Mouse (Mus musculus): ENCODE measurements around the gene E2f6. TPM values are rescaled to one million over a fixed set of nuclear protein-coding genes. Genes with fewer than 3 reads are reported as not detected.

The E2f6 gene
- 71.8 and 73.9 TPM in 2 replicates for polyA plus RNA-seq (2014; fragmentation: Nextera tagmentation; extraction: Ambion mirVana)

GRCm38 (mm10) chr12:16810525-16811431, at the start of gene E2f6:
E2f6 (plus strand) TSS chr12:16810963.
- Histone ChIP-seq H3K27me3 (ENCODE audit: control insufficient read depth, insufficient read depth, low read length) (peaks cover 4% of the 10 kb centered on the region; the same call in 1 of the 2 replicates), H3K4me3 (ENCODE audit: low read depth, low read length) (peak within 1 kb of the TSS; percentile 82), H3K4me1 (ENCODE audit: control insufficient read depth, insufficient read depth, low read length) (peaks cover 5% of the 10 kb centered on the region; the same call in 1 of the 2 replicates), H3K36me3 (ENCODE audit: control insufficient read depth, insufficient read depth, low read length) (no peaks in the 10 kb centered on the region), H3K9ac (ENCODE audit: low read length) (peak within 1 kb of the TSS; percentile 89), H3K9me3 (ENCODE audit: control insufficient read depth, low read length) (no peaks in the 10 kb centered on the region), H3K4me2 (ENCODE audit: low read depth) (peak within 1 kb of the TSS; percentile 73), H3K27ac (ENCODE audit: low read depth, low read length) (peak within 1 kb of the TSS; percentile 63)
- DNase-seq (ENCODE audit: low spot score) (peak; percentile 89), ATAC-seq (ENCODE audit: insufficient read depth, low FRiP score, low TSS enrichment) (peak; percentile 86)
- 7% methylated on average over 71 of the region's 81 CpGs for WGBS

DNA sequence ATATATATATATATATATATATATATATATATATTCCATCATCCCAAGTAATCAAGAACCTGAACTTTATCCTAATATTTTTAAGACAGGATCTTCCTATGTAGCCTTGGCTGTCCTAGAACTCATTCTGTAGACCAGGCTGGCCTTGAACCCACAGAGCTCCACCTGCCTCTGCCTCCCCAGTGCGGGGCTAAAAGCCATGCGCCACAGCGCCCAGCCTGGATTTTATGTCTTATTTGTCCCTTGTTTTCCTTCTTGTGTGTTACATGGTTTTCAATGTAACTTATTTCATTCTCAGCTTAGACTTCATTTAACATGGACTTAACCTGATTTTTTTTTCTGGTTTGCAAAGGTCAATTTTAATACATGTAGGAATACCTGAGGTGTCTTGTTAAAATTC, 49.3 kb upstream of the E2f6 start:
- H3K36me3 ChIP-seq (ENCODE audit: control insufficient read depth, insufficient read depth, low read length) = peaks cover 2% of the 10 kb centered on the region; the same call in 1 of the 2 replicates
- H3K4me1 ChIP-seq (ENCODE audit: control insufficient read depth, insufficient read depth, low read length) = no peaks in the 10 kb centered on the region
- H3K4me3 ChIP-seq (ENCODE audit: low read depth, low read length) = no peak overlapping the region
- no peaks in the 10 kb centered on the region for H3K27me3 ChIP-seq (ENCODE audit: control insufficient read depth, insufficient read depth, low read length)
- WGBS = 98% methylated on average over 3 of the region's 3 CpGs
- H3K9me3 ChIP-seq (ENCODE audit: control insufficient read depth, low read length) = no peaks in the 10 kb centered on the region
- no peak overlapping the region for H3K27ac ChIP-seq (ENCODE audit: low read depth, low read length)
- H3K9ac ChIP-seq (ENCODE audit: low read length) = no peak overlapping the region
- ATAC-seq (ENCODE audit: insufficient read depth, low FRiP score, low TSS enrichment) = no peak
- H3K4me2 ChIP-seq (ENCODE audit: low read depth) = no peak overlapping the region
- no peak for DNase-seq (ENCODE audit: low spot score)

DNA sequence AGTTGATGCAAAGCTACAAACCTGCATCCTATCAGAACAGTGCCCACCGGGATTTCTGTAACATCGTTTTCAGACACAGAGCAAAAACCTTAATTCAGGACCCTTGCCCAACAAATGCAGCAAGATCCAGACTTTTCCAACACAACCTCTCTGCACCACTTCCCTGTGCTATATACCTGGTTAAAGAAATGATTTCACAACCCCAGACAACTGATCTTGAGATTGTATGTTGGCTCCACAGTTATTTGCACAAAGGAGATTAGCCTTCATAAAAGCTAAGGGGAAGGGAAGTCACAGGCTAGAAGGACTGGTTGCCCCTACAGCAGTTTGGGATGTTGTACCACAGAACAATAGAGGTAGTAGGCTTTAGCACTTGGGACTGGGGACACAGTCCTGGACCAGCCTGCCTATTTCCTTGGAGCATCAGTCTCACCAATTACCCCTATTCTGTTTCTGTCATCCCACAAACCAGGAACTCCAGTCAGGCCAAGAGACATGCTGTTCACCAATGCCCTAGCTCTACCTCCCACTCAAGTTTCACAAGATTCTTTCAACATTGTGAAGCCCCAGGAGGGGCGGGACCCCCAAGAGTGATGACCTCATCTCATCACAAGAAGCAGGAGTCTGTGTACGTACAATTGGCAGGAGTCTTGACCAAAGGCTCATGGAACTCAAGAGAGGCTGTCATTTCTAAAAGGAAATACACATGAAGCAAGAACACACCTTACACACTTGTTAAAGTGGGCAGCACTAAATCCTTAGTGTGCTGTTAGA, 46.9 kb upstream of the E2f6 start:
- no peaks in the 10 kb centered on the region for H3K36me3 ChIP-seq (ENCODE audit: control insufficient read depth, insufficient read depth, low read length)
- no peak overlapping the region for H3K27ac ChIP-seq (ENCODE audit: low read depth, low read length)
- H3K4me2 ChIP-seq (ENCODE audit: low read depth) = no peak overlapping the region
- H3K27me3 ChIP-seq (ENCODE audit: control insufficient read depth, insufficient read depth, low read length) = no peaks in the 10 kb centered on the region
- no peaks in the 10 kb centered on the region for H3K4me1 ChIP-seq (ENCODE audit: control insufficient read depth, insufficient read depth, low read length)
- H3K4me3 ChIP-seq (ENCODE audit: low read depth, low read length) = no peak overlapping the region
- H3K9me3 ChIP-seq (ENCODE audit: control insufficient read depth, low read length) = no peaks in the 10 kb centered on the region
- DNase-seq (ENCODE audit: low spot score) (no peak), ATAC-seq (ENCODE audit: insufficient read depth, low FRiP score, low TSS enrichment) (no peak)
- WGBS = 80% methylated on average over 4 of the region's 4 CpGs
- no peak overlapping the region; the same call in 1 of the 2 replicates for H3K9ac ChIP-seq (ENCODE audit: low read length)

GRCm38 (mm10) chr12:16764776-16765445, 45.9 kb upstream of the E2f6 start:
- no peaks in the 10 kb centered on the region for H3K4me1 ChIP-seq (ENCODE audit: control insufficient read depth, insufficient read depth, low read length)
- H3K27me3 ChIP-seq (ENCODE audit: control insufficient read depth, insufficient read depth, low read length) = no peaks in the 10 kb centered on the region
- no peak overlapping the region for H3K4me2 ChIP-seq (ENCODE audit: low read depth)
- H3K36me3 ChIP-seq (ENCODE audit: control insufficient read depth, insufficient read depth, low read length) = no peaks in the 10 kb centered on the region
- WGBS = 85% methylated on average over 12 of the region's 12 CpGs
- H3K4me3 ChIP-seq (ENCODE audit: low read depth, low read length) = no peak overlapping the region
- H3K9me3 ChIP-seq (ENCODE audit: control insufficient read depth, low read length) = no peaks in the 10 kb centered on the region
- DNase-seq (ENCODE audit: low spot score) = no peak
- no peak overlapping the region for H3K27ac ChIP-seq (ENCODE audit: low read depth, low read length)
- no peak for ATAC-seq (ENCODE audit: insufficient read depth, low FRiP score, low TSS enrichment)
- H3K9ac ChIP-seq (ENCODE audit: low read length) = no peak overlapping the region

- no peaks in the 10 kb centered on the region for H3K27me3 ChIP-seq (ENCODE audit: control insufficient read depth, insufficient read depth, low read length)
- 37% methylated on average over 3 of the region's 3 CpGs for WGBS
- no peak overlapping the region for H3K9ac ChIP-seq (ENCODE audit: low read length)
- H3K4me3 ChIP-seq (ENCODE audit: low read depth, low read length) = no peak overlapping the region
- H3K27ac ChIP-seq (ENCODE audit: low read depth, low read length) = no peak overlapping the region
- DNase-seq (ENCODE audit: low spot score) (no peak), ATAC-seq (ENCODE audit: insufficient read depth, low FRiP score, low TSS enrichment) (no peak)
- no peak overlapping the region for H3K4me2 ChIP-seq (ENCODE audit: low read depth)
- no peaks in the 10 kb centered on the region for H3K9me3 ChIP-seq (ENCODE audit: control insufficient read depth, low read length)
- no peaks in the 10 kb centered on the region for H3K4me1 ChIP-seq (ENCODE audit: control insufficient read depth, insufficient read depth, low read length)
- H3K36me3 ChIP-seq (ENCODE audit: control insufficient read depth, insufficient read depth, low read length) = no peaks in the 10 kb centered on the region
These were observed 42.5 kb upstream of the E2f6 start for GRCm38 (mm10) chr12:16768251-16768650.

- 48% methylated on average over 2 of the region's 2 CpGs for WGBS
- Histone ChIP-seq H3K36me3 (ENCODE audit: control insufficient read depth, insufficient read depth, low read length) (no peaks in the 10 kb centered on the region), H3K27ac (ENCODE audit: low read depth, low read length) (no peak overlapping the region), H3K27me3 (ENCODE audit: control insufficient read depth, insufficient read depth, low read length) (no peaks in the 10 kb centered on the region), H3K4me1 (ENCODE audit: control insufficient read depth, insufficient read depth, low read length) (no peaks in the 10 kb centered on the region), H3K9me3 (ENCODE audit: control insufficient read depth, low read length) (no peaks in the 10 kb centered on the region), H3K4me2 (ENCODE audit: low read depth) (no peak overlapping the region), H3K4me3 (ENCODE audit: low read depth, low read length) (no peak overlapping the region), H3K9ac (ENCODE audit: low read length) (no peak overlapping the region)
- no peak for DNase-seq (ENCODE audit: low spot score)
- no peak for ATAC-seq (ENCODE audit: insufficient read depth, low FRiP score, low TSS enrichment)
These were observed 42.1 kb upstream of the E2f6 start for GRCm38 (mm10) chr12:16768711-16769110.

- ATAC-seq (ENCODE audit: insufficient read depth, low FRiP score, low TSS enrichment) (no peak), DNase-seq (ENCODE audit: low spot score) (no peak)
- Histone ChIP-seq H3K9me3 (ENCODE audit: control insufficient read depth, low read length) (no peaks in the 10 kb centered on the region), H3K27me3 (ENCODE audit: control insufficient read depth, insufficient read depth, low read length) (no peaks in the 10 kb centered on the region), H3K4me1 (ENCODE audit: control insufficient read depth, insufficient read depth, low read length) (no peaks in the 10 kb centered on the region), H3K9ac (ENCODE audit: low read length) (no peak overlapping the region), H3K4me3 (ENCODE audit: low read depth, low read length) (no peak overlapping the region), H3K27ac (ENCODE audit: low read depth, low read length) (no peak overlapping the region), H3K4me2 (ENCODE audit: low read depth) (no peak overlapping the region), H3K36me3 (ENCODE audit: control insufficient read depth, insufficient read depth, low read length) (no peaks in the 10 kb centered on the region)
- 88% methylated on average over 6 of the region's 6 CpGs for WGBS
These were observed 41.1 kb upstream of the E2f6 start for GRCm38 (mm10) chr12:16769601-16770165.

- WGBS = 88% methylated on average over 4 of the region's 4 CpGs
- Histone ChIP-seq H3K9ac (ENCODE audit: low read length) (no peak overlapping the region), H3K9me3 (ENCODE audit: control insufficient read depth, low read length) (no peaks in the 10 kb centered on the region), H3K4me3 (ENCODE audit: low read depth, low read length) (no peak overlapping the region), H3K4me2 (ENCODE audit: low read depth) (no peak overlapping the region), H3K36me3 (ENCODE audit: control insufficient read depth, insufficient read depth, low read length) (no peaks in the 10 kb centered on the region), H3K27me3 (ENCODE audit: control insufficient read depth, insufficient read depth, low read length) (no peaks in the 10 kb centered on the region), H3K27ac (ENCODE audit: low read depth, low read length) (no peak overlapping the region), H3K4me1 (ENCODE audit: control insufficient read depth, insufficient read depth, low read length) (no peaks in the 10 kb centered on the region)
- DNase-seq (ENCODE audit: low spot score) = no peak
- no peak for ATAC-seq (ENCODE audit: insufficient read depth, low FRiP score, low TSS enrichment)
These were observed 36.2 kb upstream of the E2f6 start for GRCm38 (mm10) chr12:16774605-16775004.

All from neural tube, embryonic 11.5 days (tissue).